ENCODE assay signal across 11 mouse cellular contexts in genomic region chr16:21646496-21646895, GRCm38 (mm10).
"Had no signal": no experiment of that assay in that cellular context is flagged by ENCODE, and none has a peak within 500 bp of the region (broad histone marks: within the 10 kb centered on the region; RNA-seq: fewer than 3 reads in every experiment).

No protein-coding gene starts in this region.

- H3K9ac ChIP-seq: kidney, embryonic 15.5 days; limb, embryonic 15.5 days; liver, embryonic 14.5 days; neural tube, embryonic 15.5 days had no signal

- H3K27ac ChIP-seq: kidney, embryonic 15.5 days; limb, embryonic 15.5 days; liver, embryonic 14.5 days; neural tube, embryonic 15.5 days had no signal

- H3K4me3 ChIP-seq: kidney, embryonic 15.5 days; limb, embryonic 15.5 days; myocyte; neural tube, embryonic 15.5 days had no signal

- H3K4me2 ChIP-seq: kidney, embryonic 15.5 days; limb, embryonic 15.5 days; neural tube, embryonic 15.5 days had no signal

- H3K27me3 ChIP-seq: kidney, embryonic 15.5 days; limb, embryonic 15.5 days; neural tube, embryonic 15.5 days had no signal

- H3K9me3 ChIP-seq: kidney, embryonic 15.5 days; limb, embryonic 15.5 days; neural tube, embryonic 15.5 days had no signal

- DNase-seq: kidney, postnatal 14 days; lung, adult 18-20 months; right cerebral cortex, postnatal 4 days; spleen, adult 18-20 months; thymus, adult 18-20 months; thymus, postnatal 14 days had no signal
